ENCODE assay signal across 13 mouse cellular contexts in the genomic region with DNA sequence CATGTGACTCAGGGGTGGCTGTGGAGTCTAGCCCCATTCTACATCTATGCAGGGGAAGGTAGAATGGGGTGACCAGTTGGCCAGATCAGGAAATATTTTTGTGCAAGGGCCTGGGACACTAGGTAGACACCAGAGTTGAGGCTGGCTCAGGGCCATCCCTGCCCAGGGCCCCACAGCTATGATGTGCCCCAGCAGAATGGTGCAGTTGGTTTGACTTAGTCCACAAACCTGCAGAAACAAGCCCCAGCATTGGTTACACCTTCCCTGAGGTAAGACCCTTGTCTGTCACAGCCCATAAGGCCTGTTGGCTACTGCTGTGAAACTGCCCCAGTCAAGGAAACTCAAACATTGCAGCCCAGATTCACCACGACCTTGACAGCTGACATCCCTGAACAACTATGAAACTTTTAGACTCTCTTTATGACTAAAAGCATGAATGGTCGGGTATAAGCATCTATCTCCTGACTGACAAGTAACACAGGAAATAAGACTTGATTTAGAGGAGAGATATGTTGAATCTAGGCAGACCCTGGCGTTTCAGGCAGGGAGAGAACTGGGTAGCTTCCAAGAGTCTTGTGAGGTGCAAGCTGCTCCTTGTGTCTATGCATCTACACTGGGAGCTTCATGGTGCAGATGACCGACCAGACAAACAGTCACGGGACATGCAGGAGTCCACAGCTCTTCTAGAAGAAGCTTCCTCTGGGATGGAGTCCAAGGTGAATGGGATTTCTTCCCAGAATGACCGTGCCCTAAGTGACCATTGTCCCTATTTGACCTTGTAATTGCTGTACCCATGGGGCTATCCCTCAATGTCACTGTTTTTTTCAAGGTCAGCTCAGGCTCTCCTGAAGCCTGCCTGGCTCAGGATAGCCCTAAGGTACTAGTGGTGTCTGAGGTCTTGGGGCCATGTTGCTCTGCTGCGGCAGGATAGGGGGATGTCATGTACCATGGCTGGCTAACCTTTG.
DNase-seq lines count a peak whose midpoint lies in the region; ATAC-seq and TF ChIP-seq lines count a peak whose summit lies in the region.
"Had no signal": no experiment of that assay in that cellular context is flagged by ENCODE, and none has a peak within 500 bp of the region (broad histone marks: within the 10 kb centered on the region; RNA-seq: fewer than 3 reads in every experiment).

No protein-coding gene starts in this region.

- H3K27me3 ChIP-seq in kidney, embryonic 15.5 days, result no peaks in the 10 kb centered on the region
- no peaks in the 10 kb centered on the region for H3K27me3 ChIP-seq in stomach, postnatal 0 days (ENCODE audit: control insufficient read depth, insufficient read depth, low read length)
- H3K27me3 ChIP-seq: Patski had no signal

- H3K36me3 ChIP-seq in kidney, embryonic 15.5 days, result no peaks in the 10 kb centered on the region
- H3K36me3 ChIP-seq in stomach, postnatal 0 days (ENCODE audit: control insufficient read depth, insufficient read depth, low read length), result peaks cover 5% of the 10 kb centered on the region

- DNase-seq in cerebellum, postnatal 10 days, result peak; percentile 34 to 39
- DNase-seq in cerebellum, adult 18-20 months, result no peak
- peak; percentile 36 for DNase-seq in lung, postnatal 25 days (ENCODE audit: low spot score)
- no peak for DNase-seq in lung, postnatal 10 days
- no peak for DNase-seq in stomach, postnatal 0 days (ENCODE audit: low spot score)
- DNase-seq in right cerebral cortex, postnatal 14 days, result no peak
- DNase-seq in urinary bladder, adult 2 months (ENCODE audit: low spot score), result no peak
- DNase-seq: B cell, adult 2 months; lung, postnatal 14 days; thymus, postnatal 4 days had no signal

- no peak for ATAC-seq in kidney, embryonic 15.5 days (replicated peaks; ENCODE audit: low FRiP score)
- ATAC-seq in stomach, postnatal 0 days (ENCODE audit: low FRiP score, low TSS enrichment), result no peak

- 0 out of 2 replicates have a peak overlapping the region, but pooled peaks have one; percentile 30 for H3K27ac ChIP-seq in kidney, embryonic 15.5 days
- H3K27ac ChIP-seq in stomach, postnatal 0 days (replicated peaks), result peak overlapping the region; percentile 61

- TF ChIP-seq CTCF in stomach, postnatal 0 days (IDR thresholded peaks at IDR 0.05; ENCODE audit: low read depth), result no peak

- TF ChIP-seq EP300 in stomach, postnatal 0 days (optimal IDR thresholded peaks at IDR 0.05), result no peak

- WGBS in kidney, embryonic 15.5 days, result 58% methylated on average over 7 of the region's 7 CpGs
- WGBS in stomach, postnatal 0 days, result 59% methylated on average over 7 of the region's 7 CpGs

- no peak overlapping the region for H3K9ac ChIP-seq in kidney, embryonic 15.5 days
- H3K9ac ChIP-seq in stomach, postnatal 0 days (ENCODE audit: low read length), result no peak overlapping the region

- H3K4me3 ChIP-seq in kidney, embryonic 15.5 days (replicated peaks), result no peak overlapping the region
- no peak overlapping the region for H3K4me3 ChIP-seq in stomach, postnatal 0 days (ENCODE audit: low read depth, low read length)
- H3K4me3 ChIP-seq: erythroblast, embryonic 14.5 days had no signal

- no peaks in the 10 kb centered on the region for H3K9me3 ChIP-seq in kidney, embryonic 15.5 days (replicated peaks)
- no peaks in the 10 kb centered on the region for H3K9me3 ChIP-seq in stomach, postnatal 0 days (ENCODE audit: control insufficient read depth, low read length)

- no peak overlapping the region for H3K4me2 ChIP-seq in kidney, embryonic 15.5 days
- H3K4me2 ChIP-seq in stomach, postnatal 0 days (replicated peaks; ENCODE audit: low read depth), result no peak overlapping the region

- peaks cover 40% of the 10 kb centered on the region for H3K4me1 ChIP-seq in kidney, embryonic 15.5 days
- H3K4me1 ChIP-seq in stomach, postnatal 0 days (replicated peaks; ENCODE audit: control insufficient read depth, insufficient read depth), result 0 out of 2 replicates have a peak, but pooled peaks cover 7% of the 10 kb centered on the region

Comparison
In these comparisons a context has a peak if more than half of its experiments do, and no peak if none do; other contexts are left out.
1. DNase-seq: peak in cerebellum, postnatal 10 days (2 of 2) and lung, postnatal 25 days (single experiment); none in cerebellum, adult 18-20 months (0 of 2), lung, postnatal 10 days (single experiment), stomach, postnatal 0 days (single experiment), right cerebral cortex, postnatal 14 days (single experiment) and urinary bladder, adult 2 months (single experiment).